Mouse (Mus musculus) limb, embryonic 14.5 days (tissue): ENCODE measurements around the gene Gm5136. TPM values are rescaled to one million over a fixed set of nuclear protein-coding genes. Genes with fewer than 3 reads are reported as not detected.

Experiments used
- ATAC-seq: fragments of 200-750 bp; cut with Nextera tagmentation; 2 replicates; pipeline ENCODE4 v1.8.0; 2017; ENCODE audit warnings: low read depth, moderate number of reproducible peaks, moderate TSS enrichment; ENCODE audit not compliant: low FRiP score
- DNase-seq: peaks from one replicate; pipeline ENCODE4 v3.0.0-alpha.2; 2015; ENCODE audit warnings: low spot score
- H3K27ac ChIP-seq: fragments of 300-500 bp; sonication (generic); replicated peaks from 2 replicates; pipeline ENCODE4 v1.5.1; 2014; ENCODE audit warnings: low read depth, mild to moderate bottlenecking, low read length, moderate library complexity, mixed read lengths
- H3K27me3 ChIP-seq: fragments of 300-500 bp; sonication (generic); 2 replicates; pipeline ENCODE4 v1.6.1; 2014; ENCODE audit warnings: low read length, mixed read lengths; ENCODE audit not compliant: control insufficient read depth, insufficient read depth
- H3K36me3 ChIP-seq: fragments of 300-500 bp; sonication (generic); 2 replicates; pipeline ENCODE4 v1.6.1; 2014; ENCODE audit warnings: mild to moderate bottlenecking, low read length, moderate library complexity, mixed read lengths; ENCODE audit not compliant: control insufficient read depth, insufficient read depth
- H3K4me1 ChIP-seq: fragments of 300-500 bp; sonication (generic); 2 replicates; pipeline ENCODE4 v1.6.1; 2014; ENCODE audit warnings: antibody characterized with exemption, low read length, mixed read lengths; ENCODE audit not compliant: control insufficient read depth, insufficient read depth
- H3K4me2 ChIP-seq: fragments of 300-500 bp; sonication (generic); replicated peaks from 2 replicates; pipeline ENCODE4 v1.6.1; 2014; ENCODE audit warnings: low read depth, mild to moderate bottlenecking, low read length, moderate library complexity; ENCODE audit not compliant: severe bottlenecking
- H3K4me3 ChIP-seq: fragments of 300-500 bp; sonication (generic); replicated peaks from 2 replicates; pipeline ENCODE4 v1.5.1; 2014; ENCODE audit warnings: low read length
- H3K9ac ChIP-seq: fragments of 300-500 bp; sonication (generic); 2 replicates; pipeline ENCODE4 v1.6.1; 2014; ENCODE audit warnings: mild to moderate bottlenecking, low read depth, low read length, moderate library complexity; ENCODE audit not compliant: severe bottlenecking
- H3K9me3 ChIP-seq: fragments of 300-500 bp; sonication (generic); 2 replicates; pipeline ENCODE4 v1.6.1; 2016; ENCODE audit warnings: low read length; ENCODE audit not compliant: control insufficient read depth
- POLR2A ChIP-seq: fragments of 200-500 bp; IDR thresholded peaks from 2 replicates; pipeline ENCODE4 v1.8.0; 2012; ENCODE audit warnings: inconsistent platforms, mild to moderate bottlenecking, moderate library complexity, borderline replicate concordance; ENCODE audit not compliant: insufficient read depth, insufficient read length; ENCODE audit errors: extremely low read depth
- WGBS: fragments of 180-500 bp; shearing (Covaris S2); extraction: QIAGEN DNeasy Blood & Tissue Kit; methylation state at CpG from one replicate; pipeline ENCODE4 v1.1.7; 2014; 5-methylcytosine and 5-hydroxymethylcytosine counted together
- polyA plus RNA-seq, 2 experiments: library from polyadenylated mRNA; depleted of rRNA in 1 of 2; stranded (reverse) in 1 of 2; unstranded in 1 of 2; fragments of >200 nt; fragmentation: Nextera tagmentation in 1 of 2; extraction: Ambion mirVana in 1 of 2; gene quantifications; 2 replicates each; pipeline versions ENCODE4 v1.2.1 to v1.2.3; 2012 to 2014

Gene Gm5136
- polyA plus RNA-seq, 2 experiments, result not detected

- Histone ChIP-seq H3K9me3 (no peaks in the 10 kb centered on the region), H3K4me2 (no peak overlapping the region), H3K4me1 (no peaks in the 10 kb centered on the region), H3K27ac (no peak overlapping the region), H3K4me3 (no peak overlapping the region), H3K36me3 (no peaks in the 10 kb centered on the region), H3K27me3 (no peaks in the 10 kb centered on the region), H3K9ac (no peak overlapping the region)
- ATAC-seq (no peak), DNase-seq (no peak)
- no peak for TF ChIP-seq POLR2A
- 53% methylated on average over 5 of the region's 5 CpGs for WGBS
Measured at GRCm38 (mm10) chr10:108710514-108710913, 10.6 kb upstream of the Gm5136 start.

- Histone ChIP-seq H3K4me1 (no peaks in the 10 kb centered on the region), H3K27ac (no peak overlapping the region), H3K27me3 (no peaks in the 10 kb centered on the region), H3K36me3 (no peaks in the 10 kb centered on the region), H3K9ac (no peak overlapping the region), H3K9me3 (no peaks in the 10 kb centered on the region), H3K4me2 (no peak overlapping the region), H3K4me3 (no peak overlapping the region)
- DNase-seq, result no peak
- no peak for ATAC-seq
- TF ChIP-seq POLR2A, result no peak
- 87% methylated on average over 3 of the region's 3 CpGs for WGBS
Measured at GRCm38 (mm10) chr10:108705658-108706057, 5.7 kb upstream of the Gm5136 start.

GRCm38 (mm10) chr10:108701361-108702128 is 1.6 kb upstream of the Gm5136 start:
- H3K4me2 ChIP-seq, result no peak overlapping the region
- H3K4me1 ChIP-seq, result no peaks in the 10 kb centered on the region
- H3K9me3 ChIP-seq, result no peaks in the 10 kb centered on the region
- 89% methylated on average over 14 of the region's 14 CpGs for WGBS
- DNase-seq, result no peak
- ATAC-seq, result no peak
- no peaks in the 10 kb centered on the region for H3K36me3 ChIP-seq
- H3K4me3 ChIP-seq, result no peak overlapping the region
- H3K9ac ChIP-seq, result no peak overlapping the region
- H3K27me3 ChIP-seq, result no peaks in the 10 kb centered on the region
- no peak for TF ChIP-seq POLR2A
- no peak overlapping the region for H3K27ac ChIP-seq

- Histone ChIP-seq H3K4me3 (no peak overlapping the region), H3K27ac (no peak overlapping the region), H3K4me1 (no peaks in the 10 kb centered on the region), H3K9ac (no peak overlapping the region), H3K9me3 (no peaks in the 10 kb centered on the region), H3K27me3 (no peaks in the 10 kb centered on the region), H3K4me2 (no peak overlapping the region), H3K36me3 (no peaks in the 10 kb centered on the region)
- WGBS, result 56% methylated on average over 5 of the region's 5 CpGs
- ATAC-seq, result no peak
- no peak for DNase-seq
- TF ChIP-seq POLR2A, result no peak
Measured at GRCm38 (mm10) chr10:108697062-108697461, 2.9 kb downstream of the Gm5136 start.

GRCm38 (mm10) chr10:108690954-108691353 is 9.0 kb downstream of the Gm5136 start:
- H3K27me3 ChIP-seq, result no peaks in the 10 kb centered on the region
- no peak overlapping the region for H3K27ac ChIP-seq
- H3K4me3 ChIP-seq, result no peak overlapping the region
- no peak for DNase-seq
- no peaks in the 10 kb centered on the region for H3K36me3 ChIP-seq
- no peak overlapping the region for H3K4me2 ChIP-seq
- no peak for ATAC-seq
- 67% methylated on average over 9 of the region's 9 CpGs for WGBS
- no peak for TF ChIP-seq POLR2A
- no peaks in the 10 kb centered on the region for H3K9me3 ChIP-seq
- no peak overlapping the region for H3K9ac ChIP-seq
- no peaks in the 10 kb centered on the region for H3K4me1 ChIP-seq
